Mouse (Mus musculus): ENCODE data around the gene Flad1. TPM values are rescaled to one million over a fixed set of nuclear protein-coding genes. Genes with fewer than 3 reads are reported as not detected.

Flad1 gene
- polyA plus RNA-seq, 1 experiment from 2014 or later: 35.0 TPM

DNA sequence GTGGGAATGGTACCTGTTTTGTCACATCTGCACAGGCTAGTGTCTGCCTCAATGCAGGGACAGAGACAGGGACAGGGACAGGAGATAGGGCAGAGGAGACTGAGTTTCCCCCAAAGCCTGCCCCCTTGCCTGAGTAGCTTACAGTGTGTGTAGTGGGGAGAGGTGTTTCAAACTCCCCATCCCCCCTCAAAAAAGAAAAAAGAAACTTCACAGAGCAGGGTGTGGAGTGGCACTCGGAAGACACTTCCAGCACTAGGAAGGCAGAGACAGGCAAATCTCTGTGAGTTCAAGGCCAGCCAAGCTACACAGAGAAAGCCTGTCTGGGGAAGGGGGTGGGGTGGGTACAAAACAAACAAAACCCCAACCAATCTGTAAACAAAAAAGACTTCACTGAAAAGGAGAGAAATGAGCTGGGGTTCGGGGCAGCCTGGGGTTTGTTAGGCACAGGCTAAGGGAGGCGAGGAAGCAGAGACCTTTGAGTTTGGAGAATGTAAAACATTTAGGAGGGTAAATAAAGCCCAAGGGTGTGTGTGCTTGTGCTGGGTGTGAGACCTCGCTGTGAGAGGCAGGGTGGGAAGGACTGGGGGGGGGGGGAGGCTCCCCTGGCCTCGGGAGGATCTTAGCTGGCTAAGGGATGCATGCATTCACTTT lies 38.0 kb downstream of the Flad1 start:
- Histone ChIP-seq H3K4me3 (ENCODE audit: low read length) (no peak overlapping the region), H3K27me3 (ENCODE audit: insufficient read depth, low read length) (no peaks in the 10 kb centered on the region), H3K27ac (ENCODE audit: low read length) (no peak overlapping the region), H3K4me1 (ENCODE audit: insufficient read depth, low read length) (peaks cover 7% of the 10 kb centered on the region), H3K4me2 (replicated peaks; ENCODE audit: low read depth, low read length) (no peak overlapping the region), H3K9me3 (ENCODE audit: low read length) (no peaks in the 10 kb centered on the region), H3K9ac (replicated peaks; ENCODE audit: low read length) (no peak overlapping the region), H3K36me3 (ENCODE audit: insufficient read depth, low read length) (no peaks in the 10 kb centered on the region)
- ATAC-seq (ENCODE audit: low FRiP score, low TSS enrichment): no peak
- 44% methylated on average over 5 of the region's 5 CpGs for WGBS

DNA sequence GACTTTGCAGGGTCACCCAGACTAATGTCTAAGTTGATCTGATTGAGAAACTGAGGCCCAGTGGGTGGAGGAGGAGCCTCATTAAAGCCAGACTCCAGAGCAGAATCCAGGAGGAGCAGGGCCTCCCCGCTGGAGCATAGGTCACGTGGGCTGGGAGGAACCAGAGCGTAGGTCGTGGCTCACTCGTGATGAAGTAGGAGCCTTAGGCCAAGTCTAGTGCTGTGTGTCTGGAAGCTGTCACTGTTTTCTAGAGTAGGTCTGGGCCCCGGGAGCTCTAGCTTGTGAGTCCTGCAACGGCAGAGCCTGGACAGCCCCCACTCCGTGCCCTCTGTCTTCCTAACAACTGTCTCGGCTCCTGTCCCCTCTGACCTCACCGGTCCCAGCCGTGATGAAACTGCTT lies 44.3 kb downstream of the Flad1 start:
- no peak overlapping the region for H3K9ac ChIP-seq (replicated peaks; ENCODE audit: low read length)
- H3K4me2 ChIP-seq (replicated peaks; ENCODE audit: low read depth, low read length): no peak overlapping the region
- 54% methylated on average over 11 of the region's 11 CpGs for WGBS
- no peak overlapping the region for H3K27ac ChIP-seq (ENCODE audit: low read length)
- H3K27me3 ChIP-seq (ENCODE audit: insufficient read depth, low read length): no peaks in the 10 kb centered on the region
- no peaks in the 10 kb centered on the region for H3K9me3 ChIP-seq (ENCODE audit: low read length)
- H3K36me3 ChIP-seq (ENCODE audit: insufficient read depth, low read length): no peaks in the 10 kb centered on the region
- no peak overlapping the region for H3K4me3 ChIP-seq (ENCODE audit: low read length)
- peak; percentile 55; the same call in 1 of the 2 replicates for ATAC-seq (ENCODE audit: low FRiP score, low TSS enrichment)
- H3K4me1 ChIP-seq (ENCODE audit: insufficient read depth, low read length): peaks cover 9% of the 10 kb centered on the region; the same call in 1 of the 2 replicates

DNA sequence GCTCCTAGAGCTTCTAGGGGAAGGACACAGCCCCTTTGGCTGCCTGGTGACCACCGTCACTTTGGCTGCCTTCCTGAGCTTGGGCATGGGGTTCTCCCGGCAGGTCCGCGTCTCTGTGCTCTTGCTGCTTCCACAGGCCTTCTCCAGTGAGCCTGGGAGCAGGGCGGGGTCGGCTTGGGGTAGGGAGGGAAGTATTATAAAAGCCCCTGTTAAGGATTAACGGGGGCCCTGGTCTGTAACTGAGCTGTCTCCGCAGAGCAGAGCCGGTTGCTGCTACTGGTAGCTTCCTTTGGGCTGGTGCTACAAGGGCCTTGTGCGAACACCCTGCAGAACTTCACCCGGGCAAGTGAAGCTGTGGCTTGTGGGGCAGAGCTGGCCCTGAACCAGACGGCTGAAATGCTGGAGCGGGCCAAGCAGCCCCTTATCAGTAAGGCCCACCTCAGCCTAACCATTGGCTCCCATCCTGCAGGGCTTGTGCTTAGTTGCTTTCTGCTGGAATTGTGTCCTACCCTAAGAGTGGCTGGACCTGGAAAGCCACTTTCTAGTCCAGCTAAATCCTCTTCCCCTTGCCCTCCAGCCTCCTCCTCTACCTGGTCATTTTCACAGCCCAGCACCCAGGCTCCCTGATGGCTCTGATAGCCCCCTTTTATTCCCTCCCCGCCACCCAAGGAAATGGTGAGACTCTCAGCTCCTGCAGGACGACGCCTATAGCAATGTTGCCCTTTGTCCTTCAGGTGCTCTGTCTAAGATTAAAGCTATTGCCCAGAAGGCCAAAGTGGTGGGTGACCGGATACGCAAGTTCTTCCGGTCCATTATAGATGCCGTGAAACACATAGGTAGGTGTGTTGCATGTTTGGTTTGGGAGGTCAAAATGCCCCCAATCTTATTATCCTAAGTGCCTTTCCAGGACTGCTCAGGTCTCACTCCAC lies 45.9 kb downstream of the Flad1 start:
- H3K4me2 ChIP-seq (replicated peaks; ENCODE audit: low read depth, low read length): no peak overlapping the region

DNA sequence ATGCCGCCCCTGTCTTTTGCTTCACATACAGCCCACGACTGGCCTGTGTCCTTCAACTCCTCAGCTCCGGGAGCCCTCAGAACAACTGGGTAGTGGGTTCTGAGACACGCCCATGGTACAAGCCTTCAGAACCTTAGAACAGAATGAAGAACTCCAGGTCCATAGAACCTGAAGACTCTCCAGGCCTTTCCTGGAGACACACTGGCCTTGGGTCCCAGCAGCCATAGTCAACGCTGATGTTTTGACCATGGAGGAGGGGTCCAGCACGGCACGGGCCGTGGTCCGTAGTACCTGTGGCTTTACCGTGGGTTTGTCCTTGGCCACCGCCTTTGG lies 46.6 kb downstream of the Flad1 start, which contains the start of gene Dcst1:
Gene Dcst1, minus strand, starts transcription at position 101 of the 333 bp plus-strand sequence.
- no peaks in the 10 kb centered on the region for H3K27me3 ChIP-seq (ENCODE audit: insufficient read depth, low read length)
- no peaks in the 10 kb centered on the region for H3K36me3 ChIP-seq (ENCODE audit: insufficient read depth, low read length)
- H3K9ac ChIP-seq (replicated peaks; ENCODE audit: low read length): no peak within 1 kb of the TSS; the same call in 1 of the 2 replicates
- peaks cover 9% of the 10 kb centered on the region; the same call in 1 of the 2 replicates for H3K4me1 ChIP-seq (ENCODE audit: insufficient read depth, low read length)
- H3K4me2 ChIP-seq (replicated peaks; ENCODE audit: low read depth, low read length): no peak within 1 kb of the TSS
- H3K27ac ChIP-seq (ENCODE audit: low read length): peak within 1 kb of the TSS; percentile 75; the same call in 1 of the 2 replicates
- no peaks in the 10 kb centered on the region for H3K9me3 ChIP-seq (ENCODE audit: low read length)
- no peak for ATAC-seq (ENCODE audit: low FRiP score, low TSS enrichment)
- H3K4me3 ChIP-seq (ENCODE audit: low read length): no peak within 1 kb of the TSS
- WGBS: 91% methylated on average over 11 of the region's 11 CpGs

More for the DNA sequence above, 45.9 kb downstream of the Flad1 start:
- ATAC-seq (ENCODE audit: low FRiP score, low TSS enrichment): peak; percentile 81; the same call in 1 of the 2 replicates
- Histone ChIP-seq H3K9ac (replicated peaks; ENCODE audit: low read length) (no peak overlapping the region; the same call in 1 of the 2 replicates), H3K36me3 (ENCODE audit: insufficient read depth, low read length) (no peaks in the 10 kb centered on the region), H3K27me3 (ENCODE audit: insufficient read depth, low read length) (no peaks in the 10 kb centered on the region), H3K9me3 (ENCODE audit: low read length) (no peaks in the 10 kb centered on the region), H3K4me1 (ENCODE audit: insufficient read depth, low read length) (peaks cover 9% of the 10 kb centered on the region; the same call in 1 of the 2 replicates), H3K4me3 (ENCODE audit: low read length) (no peak overlapping the region), H3K27ac (ENCODE audit: low read length) (peak overlapping the region; percentile 75; the same call in 1 of the 2 replicates)
- WGBS: 57% methylated on average over 20 of the region's 20 CpGs

DNA sequence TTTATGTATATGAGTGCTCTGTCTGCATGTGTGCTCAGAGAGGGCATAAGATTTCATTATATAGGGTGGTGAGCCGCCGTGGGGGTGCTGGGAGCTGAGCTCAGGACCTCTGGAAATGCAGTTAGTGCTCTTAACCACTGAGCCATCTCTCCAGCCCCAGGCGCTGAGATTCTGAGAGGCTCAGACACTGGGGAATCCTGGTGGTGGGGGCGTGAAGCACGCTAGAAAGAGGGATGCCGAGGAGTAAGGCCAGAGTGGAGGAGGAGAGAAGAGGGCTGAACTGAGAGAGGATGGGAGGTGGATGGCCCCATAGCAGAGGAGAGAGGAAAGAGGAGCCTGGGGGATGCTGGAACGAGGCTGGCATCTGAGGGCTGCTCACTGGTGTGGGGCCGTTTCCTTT lies 47.0 kb downstream of the Flad1 start:
- Histone ChIP-seq H3K9me3 (ENCODE audit: low read length) (no peaks in the 10 kb centered on the region), H3K9ac (replicated peaks; ENCODE audit: low read length) (no peak overlapping the region), H3K4me2 (replicated peaks; ENCODE audit: low read depth, low read length) (no peak overlapping the region), H3K27me3 (ENCODE audit: insufficient read depth, low read length) (no peaks in the 10 kb centered on the region), H3K4me1 (ENCODE audit: insufficient read depth, low read length) (peaks cover 9% of the 10 kb centered on the region; the same call in 1 of the 2 replicates), H3K27ac (ENCODE audit: low read length) (no peak overlapping the region), H3K4me3 (ENCODE audit: low read length) (no peak overlapping the region), H3K36me3 (ENCODE audit: insufficient read depth, low read length) (no peaks in the 10 kb centered on the region)
- 71% methylated on average over 8 of the region's 8 CpGs for WGBS
- ATAC-seq (ENCODE audit: low FRiP score, low TSS enrichment): no peak

DNA sequence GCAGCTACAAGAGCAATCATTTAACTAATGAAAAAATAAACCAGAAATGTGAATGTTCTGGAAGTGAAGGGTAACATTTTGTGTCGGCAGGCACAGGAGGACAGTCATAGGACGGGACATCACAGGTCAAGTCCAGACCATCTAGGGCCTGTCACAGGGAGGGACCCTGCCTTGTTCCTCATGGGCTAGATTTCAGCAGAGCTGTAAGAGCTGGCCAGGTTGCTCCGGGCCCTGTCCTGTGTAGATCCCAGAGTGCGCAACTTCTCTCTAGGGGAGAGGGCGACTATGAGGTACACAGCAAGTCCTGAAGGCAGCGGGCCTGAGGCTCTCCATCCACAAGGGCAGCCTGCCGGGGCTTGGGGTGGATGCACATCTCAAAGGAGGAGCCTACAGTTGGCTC lies 50.0 kb downstream of the Flad1 start, which contains the start of gene Dcst2:
Gene Dcst2, plus strand, starts transcription at position 301 of the 400 bp plus-strand sequence.
- Histone ChIP-seq H3K36me3 (ENCODE audit: insufficient read depth, low read length) (no peaks in the 10 kb centered on the region), H3K27ac (ENCODE audit: low read length) (no peak within 1 kb of the TSS), H3K9me3 (ENCODE audit: low read length) (no peaks in the 10 kb centered on the region), H3K27me3 (ENCODE audit: insufficient read depth, low read length) (no peaks in the 10 kb centered on the region), H3K9ac (replicated peaks; ENCODE audit: low read length) (no peak within 1 kb of the TSS), H3K4me1 (ENCODE audit: insufficient read depth, low read length) (peaks cover 9% of the 10 kb centered on the region; the same call in 1 of the 2 replicates), H3K4me3 (ENCODE audit: low read length) (no peak within 1 kb of the TSS), H3K4me2 (replicated peaks; ENCODE audit: low read depth, low read length) (no peak within 1 kb of the TSS)
- WGBS: 87% methylated on average over 7 of the region's 7 CpGs
- no peak for ATAC-seq (ENCODE audit: low FRiP score, low TSS enrichment)

DNA sequence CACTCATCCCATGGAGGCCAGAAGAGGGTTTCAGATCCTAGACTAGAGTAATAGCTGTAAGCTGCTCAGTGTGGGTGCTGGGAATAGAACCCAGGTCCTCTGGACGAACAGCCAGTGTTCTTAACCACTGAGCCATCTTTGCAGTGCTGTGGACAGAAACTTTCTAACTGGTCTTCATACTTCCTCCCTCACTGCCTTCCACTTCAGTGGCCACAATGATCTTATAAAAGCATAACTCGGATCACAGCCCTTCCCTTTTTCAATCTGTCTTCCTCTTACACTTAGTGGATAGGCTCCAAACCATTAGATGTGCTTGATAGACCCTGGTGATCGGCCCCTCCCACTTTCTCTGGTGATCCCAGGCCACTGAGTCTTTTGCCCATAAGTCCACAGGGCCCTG lies 51.4 kb downstream of the Flad1 start:
- H3K27ac ChIP-seq (ENCODE audit: low read length): no peak overlapping the region
- H3K36me3 ChIP-seq (ENCODE audit: insufficient read depth, low read length): no peaks in the 10 kb centered on the region
- no peaks in the 10 kb centered on the region for H3K9me3 ChIP-seq (ENCODE audit: low read length)
- H3K4me2 ChIP-seq (replicated peaks; ENCODE audit: low read depth, low read length): no peak overlapping the region
- no peak for ATAC-seq (ENCODE audit: low FRiP score, low TSS enrichment)
- 67% methylated on average over 3 of the region's 3 CpGs for WGBS
- H3K27me3 ChIP-seq (ENCODE audit: insufficient read depth, low read length): no peaks in the 10 kb centered on the region
- H3K9ac ChIP-seq (replicated peaks; ENCODE audit: low read length): no peak overlapping the region
- no peak overlapping the region for H3K4me3 ChIP-seq (ENCODE audit: low read length)
- H3K4me1 ChIP-seq (ENCODE audit: insufficient read depth, low read length): peaks cover 2% of the 10 kb centered on the region; the same call in 1 of the 2 replicates

DNA sequence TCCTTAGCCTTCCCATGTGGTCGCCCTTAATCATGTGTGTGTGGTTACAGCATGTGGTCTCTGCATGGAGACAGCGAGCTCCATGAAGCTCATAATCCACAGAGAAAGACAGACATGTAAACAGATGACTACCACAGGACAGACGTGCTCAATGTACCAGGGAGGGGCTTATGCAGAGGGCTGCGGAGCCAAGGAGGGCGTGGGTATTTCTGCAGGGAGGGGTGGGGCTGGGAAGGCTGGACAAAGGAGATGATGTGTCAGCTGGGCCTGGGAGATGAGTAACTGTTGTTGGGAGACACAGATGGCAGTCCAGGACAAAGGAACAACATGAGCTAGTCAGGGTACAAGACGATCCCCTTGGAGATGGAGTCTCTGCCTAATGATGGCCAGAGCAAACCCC lies 52.0 kb downstream of the Flad1 start:
- H3K9me3 ChIP-seq (ENCODE audit: low read length): no peaks in the 10 kb centered on the region
- no peak overlapping the region for H3K27ac ChIP-seq (ENCODE audit: low read length)
- no peak for ATAC-seq (ENCODE audit: low FRiP score, low TSS enrichment)
- no peak overlapping the region for H3K4me3 ChIP-seq (ENCODE audit: low read length)
- 70% methylated on average over 6 of the region's 6 CpGs for WGBS
- peaks cover 5% of the 10 kb centered on the region for H3K4me1 ChIP-seq (ENCODE audit: insufficient read depth, low read length)
- no peak overlapping the region for H3K9ac ChIP-seq (replicated peaks; ENCODE audit: low read length)
- no peaks in the 10 kb centered on the region for H3K36me3 ChIP-seq (ENCODE audit: insufficient read depth, low read length)
- no peaks in the 10 kb centered on the region for H3K27me3 ChIP-seq (ENCODE audit: insufficient read depth, low read length)
- no peak overlapping the region for H3K4me2 ChIP-seq (replicated peaks; ENCODE audit: low read depth, low read length)

DNA sequence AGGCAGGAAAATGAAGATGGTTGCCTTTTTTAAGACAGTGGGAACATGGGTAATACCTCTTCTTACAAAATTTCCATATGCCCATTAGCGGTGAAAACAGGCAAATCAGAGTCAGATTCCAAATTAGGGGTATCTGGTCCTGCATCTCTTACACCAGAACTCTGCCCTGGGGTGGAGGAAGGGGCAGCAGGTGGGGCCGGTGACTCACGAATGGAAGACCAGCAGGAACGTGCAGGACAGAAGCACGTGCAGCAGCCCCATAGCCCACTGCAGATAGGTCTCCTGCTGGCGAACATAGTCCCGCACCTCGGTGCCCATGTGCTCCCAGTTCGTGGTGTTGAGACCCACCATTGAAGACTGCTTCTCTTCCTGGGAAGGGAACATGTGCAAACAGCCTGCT lies 55.6 kb downstream of the Flad1 start:
- no peaks in the 10 kb centered on the region for H3K9me3 ChIP-seq (ENCODE audit: low read length)
- 62% methylated on average over 9 of the region's 9 CpGs for WGBS
- H3K9ac ChIP-seq (replicated peaks; ENCODE audit: low read length): no peak overlapping the region
- H3K27ac ChIP-seq (ENCODE audit: low read length): peak overlapping the region; percentile 45; the same call in 1 of the 2 replicates
- no peaks in the 10 kb centered on the region for H3K27me3 ChIP-seq (ENCODE audit: insufficient read depth, low read length)
- ATAC-seq (ENCODE audit: low FRiP score, low TSS enrichment): no peak
- H3K4me2 ChIP-seq (replicated peaks; ENCODE audit: low read depth, low read length): no peak overlapping the region
- no peak overlapping the region for H3K4me3 ChIP-seq (ENCODE audit: low read length)
- H3K4me1 ChIP-seq (ENCODE audit: insufficient read depth, low read length): peaks cover 11% of the 10 kb centered on the region
- H3K36me3 ChIP-seq (ENCODE audit: insufficient read depth, low read length): no peaks in the 10 kb centered on the region

Measured in kidney, embryonic 16.5 days (tissue).